Mouse (Mus musculus) heart, embryonic 14.5 days (tissue): ENCODE data around the gene Upk3a. TPM values are rescaled to one million over a fixed set of nuclear protein-coding genes. Genes with fewer than 3 reads are reported as not detected.

Experiments used
- ATAC-seq: fragments of 200-750 bp; cut with Nextera tagmentation; 2 replicates; pipeline ENCODE4 v1.8.0; 2017; ENCODE audit warnings: low read depth, moderate TSS enrichment; ENCODE audit not compliant: insufficient number of reproducible peaks, insufficient read depth, low FRiP score
- H3K27ac ChIP-seq, 2 experiments: fragments of 200-500 bp in 1 of 2; fragments of 300-500 bp in 1 of 2; sonication (generic) in 1 of 2; replicated peaks in 1 of 2; 2 replicates each; pipeline ENCODE4 v1.5.1; 2012 to 2014; ENCODE audit warnings: low read depth in 2 of 2, low read length in 2 of 2, control low read depth in 1 of 2, mild to moderate bottlenecking in 1 of 2, mixed read lengths in 1 of 2; ENCODE audit not compliant: control insufficient read depth in 1 of 2, insufficient read depth in 1 of 2
- H3K27me3 ChIP-seq: fragments of 300-500 bp; sonication (generic); 2 replicates; pipeline ENCODE4 v1.6.1; 2014; ENCODE audit warnings: mild to moderate bottlenecking, low read length, control low read depth; ENCODE audit not compliant: control insufficient read depth, insufficient read depth
- H3K36me3 ChIP-seq: fragments of 300-500 bp; sonication (generic); 2 replicates; pipeline ENCODE4 v1.6.1; 2014; ENCODE audit warnings: mild to moderate bottlenecking, control low read depth, low read length, mixed read lengths; ENCODE audit not compliant: control insufficient read depth, insufficient read depth
- H3K4me1 ChIP-seq, 2 experiments: fragments of 200-500 bp in 1 of 2; fragments of 300-500 bp in 1 of 2; sonication (generic) in 1 of 2; 2 replicates each; pipeline ENCODE4 v1.6.1; 2012 to 2014; ENCODE audit warnings: low read length in 2 of 2, control low read depth in 1 of 2, mixed read lengths in 1 of 2; ENCODE audit not compliant: control insufficient read depth in 2 of 2, insufficient read depth in 2 of 2
- H3K4me2 ChIP-seq: fragments of 300-500 bp; sonication (generic); 2 replicates; pipeline ENCODE4 v1.6.1; 2014; ENCODE audit warnings: mild to moderate bottlenecking, low read length
- H3K4me3 ChIP-seq, 2 experiments: fragments of 200-500 bp in 1 of 2; fragments of 300-500 bp in 1 of 2; sonication (generic) in 1 of 2; 2 replicates each; pipeline ENCODE4 v1.5.1; 2012 to 2014; ENCODE audit warnings: low read length in 2 of 2, mild to moderate bottlenecking in 2 of 2, control low read depth in 1 of 2, low read depth in 1 of 2, moderate library complexity in 1 of 2; ENCODE audit not compliant: control insufficient read depth in 1 of 2, insufficient read depth in 1 of 2
- H3K9ac ChIP-seq: fragments of 300-500 bp; sonication (generic); 2 replicates; pipeline ENCODE4 v1.6.1; 2014; ENCODE audit warnings: mild to moderate bottlenecking, low read length
- H3K9me3 ChIP-seq: fragments of 300-500 bp; sonication (generic); 2 replicates; pipeline ENCODE4 v1.6.1; 2016; ENCODE audit warnings: low read length, control low read depth; ENCODE audit not compliant: control insufficient read depth
- WGBS: fragments of 180-500 bp; shearing (Covaris S2); extraction: QIAGEN DNeasy Blood & Tissue Kit; methylation state at CpG from one replicate; pipeline ENCODE4 v1.1.7; 2014; 5-methylcytosine and 5-hydroxymethylcytosine counted together
- polyA plus RNA-seq: library from polyadenylated mRNA; unstranded; fragments of >200 nt; fragmentation: Nextera tagmentation; extraction: Ambion mirVana; gene quantifications from 2 replicates; pipeline ENCODE4 v1.2.1, GENCODE M21; 2014

The Upk3a gene
- polyA plus RNA-seq, 1 experiment from 2014 or later = not detected

- H3K36me3 ChIP-seq = no peaks in the 10 kb centered on the region
- no peaks in the 10 kb centered on the region for H3K27me3 ChIP-seq
- H3K4me2 ChIP-seq = no peak overlapping the region
- no peak overlapping the region for H3K9ac ChIP-seq
- no peak for ATAC-seq
- H3K4me1 ChIP-seq = peaks cover 12 to 14% of the 10 kb centered on the region in 2 experiments
- H3K27ac ChIP-seq = no peak overlapping the region
- no peaks in the 10 kb centered on the region for H3K9me3 ChIP-seq
- no peak overlapping the region for H3K4me3 ChIP-seq
- 52% methylated on average over 8 of the region's 8 CpGs for WGBS
Observed at GRCm38 (mm10) chr15:85009666-85010065, 7.3 kb upstream of the Upk3a start.

GRCm38 (mm10) chr15:85011895-85012661 is 4.9 kb upstream of the Upk3a start:
- H3K36me3 ChIP-seq = no peaks in the 10 kb centered on the region
- H3K4me2 ChIP-seq = peak overlapping the region; percentile 43
- H3K27ac ChIP-seq = 0 out of 4 replicates have a peak overlapping the region, but pooled peaks of 1 of the 2 experiments have one; percentile 33
- no peak overlapping the region for H3K4me3 ChIP-seq
- 29% methylated on average over 19 of the region's 19 CpGs for WGBS
- 0 out of 2 replicates have a peak, but pooled peaks cover 7% of the 10 kb centered on the region for H3K27me3 ChIP-seq
- H3K9me3 ChIP-seq = no peaks in the 10 kb centered on the region
- H3K4me1 ChIP-seq = peaks cover 18 to 24% of the 10 kb centered on the region in 2 experiments
- no peak for ATAC-seq
- H3K9ac ChIP-seq = 0 out of 2 replicates have a peak overlapping the region, but pooled peaks have one; percentile 31

GRCm38 (mm10) chr15:85012662-85013054 is 4.3 kb upstream of the Upk3a start:
- H3K27ac ChIP-seq = no peak overlapping the region
- peak overlapping the region; percentile 43 for H3K4me2 ChIP-seq
- no peak for ATAC-seq
- H3K27me3 ChIP-seq = peaks cover 7% of the 10 kb centered on the region; the same call in 1 of the 2 replicates
- H3K9ac ChIP-seq = no peak overlapping the region
- no peak overlapping the region for H3K4me3 ChIP-seq
- WGBS = 25% methylated on average over 2 of the region's 2 CpGs
- no peaks in the 10 kb centered on the region for H3K36me3 ChIP-seq
- H3K9me3 ChIP-seq = no peaks in the 10 kb centered on the region
- peaks cover 18 to 24% of the 10 kb centered on the region in 2 experiments for H3K4me1 ChIP-seq

GRCm38 (mm10) chr15:85015771-85016170 is 1.2 kb upstream of the Upk3a start:
- H3K36me3 ChIP-seq = no peaks in the 10 kb centered on the region
- WGBS = 52% methylated on average over 11 of the region's 11 CpGs
- peaks cover 15 to 24% of the 10 kb centered on the region in 2 experiments for H3K4me1 ChIP-seq
- no peak overlapping the region for H3K4me3 ChIP-seq
- no peaks in the 10 kb centered on the region for H3K9me3 ChIP-seq
- H3K27me3 ChIP-seq = peaks cover 7% of the 10 kb centered on the region; the same call in 1 of the 2 replicates
- no peak overlapping the region for H3K9ac ChIP-seq
- no peak overlapping the region for H3K4me2 ChIP-seq
- no peak for ATAC-seq
- H3K27ac ChIP-seq = no peak overlapping the region

GRCm38 (mm10) chr15:85022211-85022610 is 5.3 kb downstream of the Upk3a start:
- Histone ChIP-seq H3K36me3 (no peaks in the 10 kb centered on the region), H3K9ac (no peak overlapping the region), H3K27ac (no peak overlapping the region), H3K27me3 (no peaks in the 10 kb centered on the region; the same call in 1 of the 2 replicates), H3K4me3 (no peak overlapping the region), H3K4me2 (no peak overlapping the region), H3K4me1 (no peaks in the 10 kb centered on the region), H3K9me3 (no peaks in the 10 kb centered on the region)
- WGBS = 68% methylated on average over 4 of the region's 4 CpGs
- ATAC-seq = no peak

GRCm38 (mm10) chr15:85026197-85026596 is 9.3 kb downstream of the Upk3a start:
- 70% methylated on average over 4 of the region's 4 CpGs for WGBS
- no peak overlapping the region for H3K9ac ChIP-seq
- H3K4me1 ChIP-seq = no peaks in the 10 kb centered on the region
- no peak overlapping the region for H3K4me2 ChIP-seq
- no peaks in the 10 kb centered on the region for H3K9me3 ChIP-seq
- ATAC-seq = no peak
- H3K4me3 ChIP-seq = no peak overlapping the region
- H3K27me3 ChIP-seq = no peaks in the 10 kb centered on the region
- H3K36me3 ChIP-seq = no peaks in the 10 kb centered on the region
- H3K27ac ChIP-seq = no peak overlapping the region

- Histone ChIP-seq H3K4me1 (no peaks in the 10 kb centered on the region), H3K36me3 (no peaks in the 10 kb centered on the region), H3K27me3 (no peaks in the 10 kb centered on the region), H3K27ac (no peak overlapping the region), H3K9ac (no peak overlapping the region), H3K4me3 (no peak overlapping the region), H3K9me3 (0 out of 2 replicates have a peak, but pooled peaks cover 3% of the 10 kb centered on the region), H3K4me2 (no peak overlapping the region)
- 60% methylated on average over 4 of the region's 4 CpGs for WGBS
- ATAC-seq = no peak
Observed at GRCm38 (mm10) chr15:85027740-85028139, 10.8 kb downstream of the Upk3a start.
